Mouse (Mus musculus) intestine, embryonic 14.5 days (tissue): ENCODE measurements around the gene Srcin1. TPM values are rescaled to one million over a fixed set of nuclear protein-coding genes. Genes with fewer than 3 reads are reported as not detected.

Experiments used
- ATAC-seq: fragments of 200-750 bp; cut with Nextera tagmentation; replicated peaks from 2 replicates; pipeline ENCODE4 v1.8.0; 2017; ENCODE audit warnings: low read depth, moderate number of reproducible peaks, moderate TSS enrichment, moderate library complexity; ENCODE audit not compliant: low FRiP score, low TSS enrichment
- DNase-seq: peaks from one replicate; pipeline ENCODE4 v3.0.0-alpha.2; 2018; ENCODE audit warnings: low spot score
- H3K27ac ChIP-seq: fragments of 300-500 bp; sonication (generic); 2 replicates; pipeline ENCODE4 v1.5.1; 2014; ENCODE audit warnings: low read depth, mild to moderate bottlenecking, control low read depth
- H3K27me3 ChIP-seq: fragments of 300-500 bp; sonication (generic); replicated peaks from 2 replicates; pipeline ENCODE4 v1.6.1; 2014; ENCODE audit warnings: low read length, control low read depth; ENCODE audit not compliant: control insufficient read depth, insufficient read depth
- H3K36me3 ChIP-seq: fragments of 300-500 bp; sonication (generic); 2 replicates; pipeline ENCODE4 v1.6.1; 2014; ENCODE audit warnings: low read length, control low read depth; ENCODE audit not compliant: control insufficient read depth, insufficient read depth
- H3K4me1 ChIP-seq: fragments of 300-500 bp; sonication (generic); replicated peaks from 2 replicates; pipeline ENCODE4 v1.6.1; 2014; ENCODE audit warnings: low read length, control low read depth, mixed read lengths; ENCODE audit not compliant: control insufficient read depth, insufficient read depth
- H3K4me2 ChIP-seq: fragments of 300-500 bp; sonication (generic); 2 replicates; pipeline ENCODE4 v1.6.1; 2014; ENCODE audit warnings: low read length
- H3K4me3 ChIP-seq: fragments of 300-500 bp; sonication (generic); 2 replicates; pipeline ENCODE4 v1.5.1; 2014; ENCODE audit warnings: low read depth, low read length, control low read depth, mixed read lengths
- H3K9ac ChIP-seq: fragments of 300-500 bp; sonication (generic); 2 replicates; pipeline ENCODE4 v1.6.1; 2014; ENCODE audit warnings: mild to moderate bottlenecking, low read length
- H3K9me3 ChIP-seq: fragments of 300-500 bp; sonication (generic); 2 replicates; pipeline ENCODE4 v1.6.1; 2016; ENCODE audit warnings: low read length, control low read depth; ENCODE audit not compliant: control insufficient read depth
- WGBS: fragments of 180-500 bp; shearing (Covaris S2); extraction: QIAGEN DNeasy Blood & Tissue Kit; methylation state at CpG from one replicate; pipeline ENCODE4 v1.1.7; 2014; 5-methylcytosine and 5-hydroxymethylcytosine counted together
- polyA plus RNA-seq: library from polyadenylated mRNA; unstranded; fragments of >200 nt; fragmentation: Nextera tagmentation; extraction: Ambion mirVana; gene quantifications from 2 replicates; pipeline ENCODE4 v1.2.1, GENCODE M21; 2014

Gene Srcin1
- polyA plus RNA-seq, 1 experiment from 2014 or later = 0.16 TPM

DNA sequence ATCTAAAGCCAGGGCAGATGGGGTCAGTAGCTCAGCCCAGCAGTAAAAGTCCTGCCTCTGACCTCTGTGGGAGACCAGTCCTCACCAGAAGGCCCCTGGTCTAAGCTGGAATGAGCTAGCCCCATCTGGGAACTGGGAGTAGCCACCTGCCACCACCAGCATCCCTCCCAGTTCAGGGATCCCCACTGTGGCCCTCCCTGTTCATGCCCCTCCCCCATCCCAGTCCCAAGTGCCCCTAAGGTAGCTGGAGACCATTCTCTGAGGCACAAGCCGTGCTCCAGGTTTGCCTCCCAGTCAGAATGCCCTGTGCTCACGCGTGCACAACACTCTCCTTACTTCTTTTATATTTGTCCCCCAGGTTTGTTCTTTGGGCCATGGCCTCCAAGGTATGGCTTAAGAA, 62.9 kb downstream of the Srcin1 start:
- H3K36me3 ChIP-seq = no peaks in the 10 kb centered on the region
- H3K9ac ChIP-seq = no peak overlapping the region
- no peak overlapping the region for H3K4me3 ChIP-seq
- no peaks in the 10 kb centered on the region for H3K9me3 ChIP-seq
- DNase-seq = no peak
- no peaks in the 10 kb centered on the region; the same call in 1 of the 2 replicates for H3K27me3 ChIP-seq
- H3K27ac ChIP-seq = no peak overlapping the region
- WGBS = 81% methylated on average over 3 of the region's 3 CpGs
- ATAC-seq = no peak
- no peaks in the 10 kb centered on the region; the same call in 1 of the 2 replicates for H3K4me1 ChIP-seq
- no peak overlapping the region for H3K4me2 ChIP-seq

DNA sequence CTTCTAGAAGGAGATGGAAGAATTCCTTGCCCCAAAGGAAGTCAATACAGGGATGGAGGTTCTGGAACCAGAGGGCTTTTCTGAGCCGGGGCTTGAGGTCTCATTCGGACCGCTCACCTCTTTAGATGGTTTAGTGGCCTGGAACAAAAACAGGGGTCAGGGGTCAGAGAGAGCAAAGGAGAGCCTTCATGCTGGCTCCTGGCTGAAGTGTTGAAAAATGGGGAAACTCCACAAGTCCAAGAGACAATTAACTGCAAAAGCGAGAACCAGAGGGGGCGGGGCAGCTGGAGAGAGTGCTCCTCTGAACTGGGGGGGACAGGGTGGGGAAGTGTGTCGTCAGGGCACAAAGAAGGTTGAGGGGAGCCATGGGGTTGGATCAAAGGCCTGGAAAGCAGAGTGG, 63.5 kb downstream of the Srcin1 start:
- Histone ChIP-seq H3K36me3 (no peaks in the 10 kb centered on the region), H3K4me3 (no peak overlapping the region), H3K9me3 (no peaks in the 10 kb centered on the region), H3K9ac (no peak overlapping the region), H3K4me1 (no peaks in the 10 kb centered on the region; the same call in 1 of the 2 replicates), H3K4me2 (0 out of 2 replicates have a peak overlapping the region, but pooled peaks have one; percentile 11), H3K27me3 (no peaks in the 10 kb centered on the region; the same call in 1 of the 2 replicates), H3K27ac (no peak overlapping the region)
- WGBS = 75% methylated on average over 6 of the region's 6 CpGs
- DNase-seq (no peak), ATAC-seq (no peak)

GRCm38 (mm10) chr11:97511661-97512369, 64.2 kb downstream of the Srcin1 start:
- no peaks in the 10 kb centered on the region; the same call in 1 of the 2 replicates for H3K4me1 ChIP-seq
- H3K9me3 ChIP-seq = no peaks in the 10 kb centered on the region
- ATAC-seq = no peak
- no peak for DNase-seq
- H3K27me3 ChIP-seq = no peaks in the 10 kb centered on the region; the same call in 1 of the 2 replicates
- H3K36me3 ChIP-seq = no peaks in the 10 kb centered on the region
- 0 out of 2 replicates have a peak overlapping the region, but pooled peaks have one; percentile 11 for H3K4me2 ChIP-seq
- H3K27ac ChIP-seq = 0 out of 2 replicates have a peak overlapping the region, but pooled peaks have one; percentile 22
- H3K9ac ChIP-seq = no peak overlapping the region
- no peak overlapping the region for H3K4me3 ChIP-seq
- 56% methylated on average over 13 of the region's 13 CpGs for WGBS

DNA sequence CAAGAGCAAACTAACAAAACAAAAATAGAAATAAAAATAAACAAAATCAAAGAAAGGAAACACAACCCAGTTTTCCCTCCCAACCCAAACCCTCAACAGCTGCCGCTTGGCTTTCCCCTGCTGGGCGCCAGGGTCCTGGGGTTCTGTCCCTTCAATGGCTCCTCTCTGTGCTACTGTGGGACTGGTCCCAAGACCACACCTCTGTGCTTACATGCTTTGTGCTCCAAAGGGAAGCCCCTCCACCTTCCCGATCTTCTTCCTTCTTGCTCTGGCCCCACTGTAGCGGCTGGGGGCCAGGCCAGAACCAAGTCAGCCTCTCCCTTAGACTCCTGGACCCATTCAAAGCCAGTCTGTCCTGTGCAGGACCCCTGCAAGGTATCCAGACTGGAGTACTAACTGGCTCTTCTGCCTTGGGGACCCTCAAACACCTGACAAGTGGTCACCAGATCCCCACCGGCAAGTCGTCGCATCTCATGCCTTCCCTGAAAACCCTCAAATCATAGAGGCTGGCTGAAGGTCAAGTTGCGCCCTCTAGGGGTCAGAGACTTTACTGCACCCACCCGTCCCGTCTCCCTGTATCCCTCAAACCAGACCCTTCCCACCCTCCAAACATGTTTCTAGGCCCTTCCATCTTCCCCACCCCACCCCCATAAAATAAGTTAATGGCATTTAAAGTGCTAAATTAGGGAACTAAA, 64.9 kb downstream of the Srcin1 start:
- H3K27me3 ChIP-seq = no peaks in the 10 kb centered on the region; the same call in 1 of the 2 replicates
- H3K27ac ChIP-seq = 0 out of 2 replicates have a peak overlapping the region, but pooled peaks have one; percentile 22
- DNase-seq = peak; percentile 83
- no peak for ATAC-seq
- H3K4me3 ChIP-seq = no peak overlapping the region
- 33% methylated on average over 10 of the region's 10 CpGs for WGBS
- H3K4me1 ChIP-seq = no peaks in the 10 kb centered on the region; the same call in 1 of the 2 replicates
- no peaks in the 10 kb centered on the region for H3K36me3 ChIP-seq
- no peak overlapping the region for H3K4me2 ChIP-seq
- no peak overlapping the region for H3K9ac ChIP-seq
- no peaks in the 10 kb centered on the region for H3K9me3 ChIP-seq

DNA sequence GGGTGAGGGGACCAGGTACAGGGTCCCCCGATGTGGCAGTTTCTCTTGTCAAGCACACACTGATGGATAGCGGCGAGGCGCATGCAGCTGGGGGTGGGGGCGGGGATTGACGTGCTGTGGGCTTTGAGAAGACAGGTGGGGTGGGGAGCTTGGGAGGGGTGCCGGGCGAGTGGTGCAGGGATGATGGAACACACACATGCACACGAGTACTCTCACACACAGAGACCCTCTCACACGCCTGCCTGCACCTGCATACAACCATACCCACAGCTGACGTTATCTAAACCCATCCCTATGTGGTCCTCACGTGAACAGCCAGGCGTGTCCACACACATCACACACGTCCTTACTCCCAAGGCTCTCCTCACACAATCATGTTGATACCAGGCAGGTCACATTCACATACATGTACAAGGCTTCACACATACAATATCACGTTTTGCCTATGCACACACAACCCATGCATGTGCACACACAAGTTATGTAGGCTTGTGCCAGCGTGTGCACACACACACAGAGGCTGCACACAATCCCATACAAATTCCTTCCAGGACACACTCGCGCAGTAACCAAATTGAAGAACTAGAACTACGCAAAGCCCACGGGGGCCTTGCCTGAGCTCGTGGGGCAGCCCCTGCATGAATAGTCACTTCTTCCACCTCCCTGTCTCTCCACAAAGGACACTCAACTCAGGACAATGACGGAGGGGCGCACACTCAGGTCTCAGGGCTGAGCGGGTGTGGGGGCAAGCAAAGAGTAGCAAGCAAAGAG, 66.1 kb downstream of the Srcin1 start:
- H3K36me3 ChIP-seq = no peaks in the 10 kb centered on the region
- DNase-seq (no peak), ATAC-seq (no peak)
- no peak overlapping the region for H3K27ac ChIP-seq
- H3K9me3 ChIP-seq = no peaks in the 10 kb centered on the region
- H3K4me2 ChIP-seq = no peak overlapping the region
- WGBS = 68% methylated on average over 24 of the region's 24 CpGs
- no peak overlapping the region for H3K4me3 ChIP-seq
- no peaks in the 10 kb centered on the region; the same call in 1 of the 2 replicates for H3K27me3 ChIP-seq
- H3K9ac ChIP-seq = no peak overlapping the region
- no peaks in the 10 kb centered on the region; the same call in 1 of the 2 replicates for H3K4me1 ChIP-seq

- H3K9ac ChIP-seq = no peak overlapping the region
- no peak overlapping the region for H3K27ac ChIP-seq
- DNase-seq (no peak), ATAC-seq (no peak)
- no peak overlapping the region for H3K4me3 ChIP-seq
- H3K4me1 ChIP-seq = no peaks in the 10 kb centered on the region; the same call in 1 of the 2 replicates
- H3K4me2 ChIP-seq = no peak overlapping the region
- no peaks in the 10 kb centered on the region for H3K9me3 ChIP-seq
- no peaks in the 10 kb centered on the region; the same call in 1 of the 2 replicates for H3K27me3 ChIP-seq
- 39% methylated on average over 5 of the region's 5 CpGs for WGBS
- no peaks in the 10 kb centered on the region for H3K36me3 ChIP-seq
Measured at GRCm38 (mm10) chr11:97509058-97509457, 66.9 kb downstream of the Srcin1 start.

GRCm38 (mm10) chr11:97508198-97508597, 67.8 kb downstream of the Srcin1 start:
- Histone ChIP-seq H3K4me2 (no peak overlapping the region), H3K4me3 (no peak overlapping the region), H3K36me3 (no peaks in the 10 kb centered on the region), H3K27ac (no peak overlapping the region), H3K4me1 (no peaks in the 10 kb centered on the region; the same call in 1 of the 2 replicates), H3K9ac (no peak overlapping the region), H3K27me3 (no peaks in the 10 kb centered on the region; the same call in 1 of the 2 replicates), H3K9me3 (no peaks in the 10 kb centered on the region)
- no peak for ATAC-seq
- no peak for DNase-seq
- whole genome bisulfite sequencing = 82% methylated on average over 3 of the region's 3 CpGs

- H3K9me3 ChIP-seq = no peaks in the 10 kb centered on the region
- no peak overlapping the region for H3K4me2 ChIP-seq
- no peak for DNase-seq
- no peak overlapping the region for H3K27ac ChIP-seq
- peaks cover 3% of the 10 kb centered on the region for H3K27me3 ChIP-seq
- no peak for ATAC-seq
- no peaks in the 10 kb centered on the region for H3K4me1 ChIP-seq
- WGBS = 58% methylated on average over 8 of the region's 8 CpGs
- no peak overlapping the region for H3K9ac ChIP-seq
- H3K4me3 ChIP-seq = no peak overlapping the region
- H3K36me3 ChIP-seq = no peaks in the 10 kb centered on the region
Measured at GRCm38 (mm10) chr11:97506331-97506730, 69.7 kb downstream of the Srcin1 start.
